Mouse (Mus musculus) neutrophil, adult 5-6 weeks (primary cell): Measurements from ENCODE around the gene Tnni3. TPM values are rescaled to one million over a fixed set of nuclear protein-coding genes. Genes with fewer than 3 reads are reported as not detected.

Experiments
- total RNA-seq: library from RNA; stranded (forward); fragments of 200-1000 nt; gene quantifications from 2 replicates; pipeline ENCODE4 v1.2.3, GENCODE M21; 2017

Tnni3 gene
- total RNA-seq, 1 experiment from 2014 or later = 0.58 TPM

Other genes with a start within 250 kb of the Tnni3 start
- 3.6 and 9.1 TPM in 2 replicates for gene Ncr1, start 186.5 kb downstream of the Tnni3 start, total RNA-seq
- 3.3 and 4.8 TPM in 2 replicates for gene Gp6, start 126.5 kb downstream of the Tnni3 start, total RNA-seq
- gene Rdh13, start 78.6 kb downstream of the Tnni3 start, total RNA-seq = 7.6 and 10.8 TPM in 2 replicates
- gene Eps8l1, start 63.6 kb downstream of the Tnni3 start, total RNA-seq = 58.8 and 64.3 TPM in 2 replicates
- gene Ppp1r12c, start 22.5 kb downstream of the Tnni3 start, total RNA-seq = 297 and 336 TPM in 2 replicates
- gene Tnnt1, start 7.8 kb downstream of the Tnni3 start, total RNA-seq = not detected in 2 replicates
- 0.12 and 0.74 TPM in 2 replicates for gene Dnaaf3, start 8.2 kb upstream of the Tnni3 start, total RNA-seq
- not detected in 2 replicates for gene Syt5, start 23.3 kb upstream of the Tnni3 start, total RNA-seq
- gene Ptprh, start 79.8 kb upstream of the Tnni3 start, total RNA-seq = 0.25 TPM in 1 of 2 replicates, not detected in the other
- gene Tmem86b, start 107.2 kb upstream of the Tnni3 start, total RNA-seq = 44.9 and 56.3 TPM in 2 replicates
- 163 and 174 TPM in 2 replicates for gene Ppp6r1, start 134.8 kb upstream of the Tnni3 start, total RNA-seq
- 10.5 and 17.3 TPM in 2 replicates for gene Hspbp1, start 160.8 kb upstream of the Tnni3 start, total RNA-seq
- not detected in 2 replicates for gene Brsk1, start 166.4 kb upstream of the Tnni3 start, total RNA-seq
- 0.35 and 0.37 TPM in 2 replicates for gene Tmem150b, start 201.0 kb upstream of the Tnni3 start, total RNA-seq
- 77.0 and 85.7 TPM in 2 replicates for gene Kmt5c, start 215.9 kb upstream of the Tnni3 start, total RNA-seq
- gene Cox6b2, start 228.9 kb upstream of the Tnni3 start, total RNA-seq = not detected in 2 replicates
- not detected in 2 replicates for gene Fam71e2, start 247.1 kb upstream of the Tnni3 start, total RNA-seq